Mouse (Mus musculus) sigmoid colon, adult 10 weeks (tissue): ENCODE measurements around the gene Mrtfb. TPM values are rescaled to one million over a fixed set of nuclear protein-coding genes. Genes with fewer than 3 reads are reported as not detected.

Experiments
- polyA plus RNA-seq: library from polyadenylated mRNA; stranded (reverse); fragments of 350-450 nt; fragmentation: Illumina TruSeq; extraction: RNeasy Lipid Tissue Mini Kit (QIAGEN cat#74804); gene quantifications from one replicate; pipeline ENCODE4 v1.2.3, GENCODE M21; 2014; ENCODE audit warnings: low read depth, low replicate concordance

Gene Mrtfb
- 22.3 TPM for polyA plus RNA-seq

GRCm38 (mm10) chr16:13255855-13256635 is at the start of gene Mrtfb:
Gene Mrtfb, plus strand, starts transcription at chr16:13256481.

Other genes with a start within 250 kb of the Mrtfb start
- gene Ercc4, start 146.8 kb upstream of the Mrtfb start, polyA plus RNA-seq: 11.5 TPM